Mouse (Mus musculus): ENCODE data around the gene Bcl11a.
"Not testable (repeated sequence)": the region's sequence is repeated elsewhere in the genome, so short reads cannot be mapped to it uniquely, and the experiment has no call there.

Bcl11a gene

GRCm38 (mm10) chr11:24098069-24098468, 20.2 kb downstream of the Bcl11a start:
- in situ Hi-C loops (cut with MboI) = no loop called here

- in situ Hi-C loops (cut with MboI) = no loop called here
Observed at GRCm38 (mm10) chr11:24098662-24099061, 20.8 kb downstream of the Bcl11a start.

- in situ Hi-C loops (cut with MboI) = no loop called here
Observed at GRCm38 (mm10) chr11:24099215-24099614, 21.4 kb downstream of the Bcl11a start.

- in situ Hi-C loops (cut with MboI) = no loop called here
Observed at GRCm38 (mm10) chr11:24099886-24100293, 22.0 kb downstream of the Bcl11a start.

- in situ Hi-C loops (cut with MboI) = no loop called here
Observed at GRCm38 (mm10) chr11:24100449-24101070, 22.7 kb downstream of the Bcl11a start.

GRCm38 (mm10) chr11:24101625-24102024, 23.8 kb downstream of the Bcl11a start:
- in situ Hi-C loops (cut with MboI) = no loop called here

GRCm38 (mm10) chr11:24102372-24102771, 24.5 kb downstream of the Bcl11a start:
- in situ Hi-C loops (cut with MboI) = no loop called here

- in situ Hi-C loops (cut with MboI) = no loop called here
Observed at GRCm38 (mm10) chr11:24103128-24103742, 25.4 kb downstream of the Bcl11a start.

GRCm38 (mm10) chr11:24107414-24107813, 29.6 kb downstream of the Bcl11a start:
- in situ Hi-C loops (cut with MboI) = no loop called here

GRCm38 (mm10) chr11:24108974-24109373, 31.1 kb downstream of the Bcl11a start:
- in situ Hi-C loops (cut with MboI) = no loop called here

GRCm38 (mm10) chr11:24109388-24109787, 31.5 kb downstream of the Bcl11a start:
- in situ Hi-C loops (cut with MboI) = no loop called here

GRCm38 (mm10) chr11:24110113-24110512, 32.3 kb downstream of the Bcl11a start:
- in situ Hi-C loops (cut with MboI) = no loop called here

GRCm38 (mm10) chr11:24111720-24112119, 33.9 kb downstream of the Bcl11a start:
- in situ Hi-C loops (cut with MboI) = no loop called here

- in situ Hi-C loops (cut with MboI) = no loop called here
Observed at GRCm38 (mm10) chr11:24115017-24115752, 37.3 kb downstream of the Bcl11a start.

- in situ Hi-C loops (cut with MboI) = no loop called here
Observed at GRCm38 (mm10) chr11:24116041-24116440, 38.2 kb downstream of the Bcl11a start.

GRCm38 (mm10) chr11:24116582-24117318, 38.9 kb downstream of the Bcl11a start:
- in situ Hi-C loops (cut with MboI) = no loop called here

GRCm38 (mm10) chr11:24121136-24121535, 43.3 kb downstream of the Bcl11a start:
- in situ Hi-C loops (cut with MboI) = no loop called here

- in situ Hi-C loops (cut with MboI) = no loop called here
Observed at GRCm38 (mm10) chr11:24122899-24123298, 45.0 kb downstream of the Bcl11a start.

- in situ Hi-C loops (cut with MboI) = no loop called here
Observed at GRCm38 (mm10) chr11:24123991-24124390, 46.1 kb downstream of the Bcl11a start.

- in situ Hi-C loops (cut with MboI) = no loop called here
Observed at GRCm38 (mm10) chr11:24125098-24125497, 47.2 kb downstream of the Bcl11a start.

GRCm38 (mm10) chr11:24128001-24128400, 50.1 kb downstream of the Bcl11a start:
- in situ Hi-C loops (cut with MboI) = no loop called here

GRCm38 (mm10) chr11:24128880-24129279, 51.0 kb downstream of the Bcl11a start:
- in situ Hi-C loops (cut with MboI) = not testable (repeated sequence)

Measured in mature B cell (primary cell).